Mouse (Mus musculus) liver, embryonic 14.5 days (tissue): Measurements from ENCODE around the gene Rplp2.

Source experiments
- CTCF ChIP-seq: IDR thresholded peaks from 2 replicates; pipeline ENCODE4 v1.5.1; 2016; ENCODE audit warnings: antibody characterized with exemption, low read depth, control low read depth
- EP300 ChIP-seq: IDR thresholded peaks from 2 replicates; pipeline ENCODE4 v1.6.1; 2016; ENCODE audit warnings: antibody characterized with exemption, low read depth

DNA sequence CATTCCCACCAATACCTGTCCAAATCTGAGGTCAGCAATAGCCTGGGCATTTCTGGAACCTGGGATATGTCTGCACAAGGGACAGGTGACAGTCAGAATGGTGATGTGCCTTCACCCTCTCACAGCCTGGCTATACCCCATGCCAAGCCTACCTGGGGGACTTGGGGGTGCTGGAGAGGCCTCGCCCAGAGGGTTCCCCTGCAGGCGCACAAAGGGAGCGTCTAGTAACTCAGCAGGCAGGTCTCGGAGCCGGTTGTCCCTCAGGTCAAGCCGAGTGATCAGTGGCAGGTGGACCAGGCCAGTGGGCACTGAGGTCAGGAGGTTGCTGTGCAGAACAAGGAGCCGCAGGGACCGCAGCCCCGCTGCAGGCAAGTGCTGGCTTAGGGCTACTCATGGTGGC lies 5.7 kb upstream of the Rplp2 start:
- TF ChIP-seq CTCF (no peak), EP300 (no peak)
